Mouse (Mus musculus): ENCODE data around the gene Ccdc183. TPM values are rescaled to one million over a fixed set of nuclear protein-coding genes. Genes with fewer than 3 reads are reported as not detected.

Gene Ccdc183
- polyA plus RNA-seq, 1 experiment from 2014 or later, result 0.18 TPM

DNA sequence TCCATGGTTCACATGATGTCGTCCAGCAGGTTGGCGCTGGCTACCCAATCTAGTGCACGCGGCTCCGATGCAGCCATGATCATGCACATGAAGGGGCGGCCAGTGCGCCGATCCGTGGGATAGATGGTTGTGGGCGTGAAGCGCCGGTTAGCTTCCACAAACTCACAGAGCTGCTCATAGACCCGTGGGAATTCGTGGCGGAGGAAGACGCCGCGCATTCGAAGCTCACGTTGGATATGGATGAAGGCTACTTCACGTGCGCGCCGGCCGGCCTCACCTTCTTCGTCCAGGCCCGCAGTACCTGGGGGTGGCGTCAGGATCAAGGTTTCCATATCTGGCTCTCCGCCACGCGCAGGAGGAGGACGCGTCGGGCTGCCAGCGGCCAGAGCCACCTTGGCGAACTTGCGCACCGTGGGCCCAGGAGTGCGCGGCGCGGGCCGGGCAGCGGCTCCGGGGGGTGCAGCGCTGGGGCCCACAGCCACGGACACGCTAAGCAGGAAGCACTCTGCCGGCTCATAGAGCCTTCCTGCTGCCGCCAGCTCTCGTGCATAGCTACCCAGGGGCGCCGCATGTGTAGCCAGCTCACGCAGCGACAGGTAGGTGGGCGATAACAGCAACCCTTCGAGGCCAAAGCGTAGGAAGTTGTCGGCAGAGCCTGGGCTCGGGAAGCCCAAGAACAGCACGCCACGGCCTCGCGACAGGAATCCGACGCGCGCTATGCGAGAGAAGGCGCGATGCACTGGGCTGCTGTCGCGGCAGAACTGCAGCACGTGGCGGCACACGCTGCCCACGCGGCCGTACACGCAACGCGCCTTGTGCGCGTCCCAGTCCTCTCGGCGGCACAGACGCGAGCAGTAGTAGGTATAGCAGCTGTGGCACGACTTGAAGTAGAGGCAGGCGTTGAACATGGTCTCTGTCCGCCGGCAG, 40.2 kb downstream of the Ccdc183 start:
- 14% methylated on average over 92 of the region's 92 CpGs for WGBS
- Histone ChIP-seq H3K4me2 (peak overlapping the region; percentile 53), H3K27me3 (peaks cover 57% of the 10 kb centered on the region), H3K27ac (no peak overlapping the region), H3K4me3 (replicated peaks) (peak overlapping the region; percentile 33), H3K9me3 (no peaks in the 10 kb centered on the region), H3K36me3 (peaks cover 12% of the 10 kb centered on the region; the same call in 1 of the 2 replicates), H3K9ac (replicated peaks) (no peak overlapping the region; the same call in 1 of the 2 replicates), H3K4me1 (replicated peaks) (peaks cover 71% of the 10 kb centered on the region)
- no peak for ATAC-seq (ENCODE audit: insufficient number of reproducible peaks, insufficient read depth, low FRiP score, low TSS enrichment, low read depth)

DNA sequence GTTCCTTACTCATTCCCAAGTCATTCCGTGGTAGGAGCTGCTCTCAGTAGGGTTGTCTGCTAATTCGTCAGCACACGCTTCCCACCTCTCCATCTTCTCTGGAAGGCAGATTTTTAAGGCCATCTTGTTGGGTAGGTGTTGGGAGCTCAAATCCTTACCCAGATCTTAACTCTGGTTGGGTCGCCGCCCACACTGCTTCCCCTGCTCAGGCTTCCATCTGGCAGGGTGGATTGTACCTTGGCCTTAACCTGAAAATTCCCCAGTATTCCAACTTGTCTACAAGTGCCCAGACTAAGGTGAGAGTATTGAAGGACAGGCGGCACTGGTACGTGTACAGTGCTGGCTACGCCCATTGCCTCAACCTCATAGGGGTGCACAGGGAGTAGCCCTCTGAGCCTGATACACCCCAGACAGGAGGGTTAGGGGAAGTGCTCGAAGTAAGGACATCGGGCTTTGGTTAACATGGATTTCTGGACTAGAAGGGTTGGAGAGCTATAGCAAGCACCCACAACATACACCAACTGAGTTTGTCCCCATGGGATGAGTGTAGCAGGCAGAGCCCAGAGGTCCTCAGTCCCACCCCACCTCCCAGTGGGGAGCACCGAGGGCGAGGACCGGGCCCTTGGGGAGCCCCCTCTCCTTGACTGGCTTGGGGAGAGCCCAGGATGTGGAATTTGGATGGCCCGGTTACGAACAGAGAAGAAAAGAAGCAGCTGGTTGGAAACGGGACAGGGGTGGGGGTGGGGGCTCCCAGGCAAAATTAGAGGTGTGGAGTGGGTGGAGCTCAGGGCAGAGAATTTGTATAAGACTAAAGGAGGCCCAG, 41.2 kb downstream of the Ccdc183 start:
- Histone ChIP-seq H3K9me3 (no peaks in the 10 kb centered on the region), H3K9ac (replicated peaks) (no peak overlapping the region), H3K27me3 (peaks cover 56% of the 10 kb centered on the region), H3K27ac (no peak overlapping the region), H3K4me3 (replicated peaks) (peak overlapping the region; percentile 58; the same call in 1 of the 2 replicates), H3K4me1 (replicated peaks) (peaks cover 63% of the 10 kb centered on the region), H3K4me2 (peak overlapping the region; percentile 95), H3K36me3 (peaks cover 21% of the 10 kb centered on the region)
- no peak for ATAC-seq (ENCODE audit: insufficient number of reproducible peaks, insufficient read depth, low FRiP score, low TSS enrichment, low read depth)
- 68% methylated on average over 16 of the region's 16 CpGs for WGBS

DNA sequence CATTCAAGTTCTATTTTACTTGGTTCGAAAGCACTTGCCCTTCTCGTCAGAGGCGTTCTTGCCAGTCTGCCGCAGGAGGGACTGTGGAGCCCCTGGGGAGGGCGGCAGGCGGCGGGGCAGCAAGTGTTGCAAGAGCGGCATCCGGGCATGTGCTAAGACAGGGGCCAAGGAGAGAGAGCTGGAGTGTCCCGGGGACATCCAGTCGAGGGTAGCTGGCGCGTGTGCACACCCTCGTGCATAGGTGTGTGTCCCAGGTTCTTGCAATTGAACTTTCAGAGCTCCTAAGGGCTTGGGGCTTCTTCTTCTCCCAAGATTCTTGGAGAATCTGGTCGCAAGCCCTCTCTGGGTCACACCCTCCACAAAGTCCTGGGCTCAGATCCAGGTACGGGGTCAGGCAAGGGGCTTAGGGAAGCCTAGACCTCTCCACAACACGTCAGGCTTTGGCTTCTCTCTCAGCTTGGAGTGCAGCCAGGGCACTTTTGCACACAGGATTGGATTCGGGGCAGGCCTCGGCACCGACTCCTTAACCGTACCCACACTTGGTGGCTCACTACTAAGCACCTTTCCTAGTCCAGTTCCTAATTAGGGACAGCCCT, 41.9 kb downstream of the Ccdc183 start:
- no peak for ATAC-seq (ENCODE audit: insufficient number of reproducible peaks, insufficient read depth, low FRiP score, low TSS enrichment, low read depth)
- no peaks in the 10 kb centered on the region for H3K9me3 ChIP-seq
- peak overlapping the region; percentile 89 for H3K27ac ChIP-seq
- 15% methylated on average over 21 of the region's 21 CpGs for WGBS
- peak overlapping the region; percentile 61 for H3K9ac ChIP-seq (replicated peaks)
- peak overlapping the region; percentile 58 for H3K4me3 ChIP-seq (replicated peaks)
- peak overlapping the region; percentile 95 for H3K4me2 ChIP-seq
- peaks cover 28% of the 10 kb centered on the region for H3K36me3 ChIP-seq
- H3K27me3 ChIP-seq, result peaks cover 49% of the 10 kb centered on the region
- peaks cover 57% of the 10 kb centered on the region for H3K4me1 ChIP-seq (replicated peaks)

DNA sequence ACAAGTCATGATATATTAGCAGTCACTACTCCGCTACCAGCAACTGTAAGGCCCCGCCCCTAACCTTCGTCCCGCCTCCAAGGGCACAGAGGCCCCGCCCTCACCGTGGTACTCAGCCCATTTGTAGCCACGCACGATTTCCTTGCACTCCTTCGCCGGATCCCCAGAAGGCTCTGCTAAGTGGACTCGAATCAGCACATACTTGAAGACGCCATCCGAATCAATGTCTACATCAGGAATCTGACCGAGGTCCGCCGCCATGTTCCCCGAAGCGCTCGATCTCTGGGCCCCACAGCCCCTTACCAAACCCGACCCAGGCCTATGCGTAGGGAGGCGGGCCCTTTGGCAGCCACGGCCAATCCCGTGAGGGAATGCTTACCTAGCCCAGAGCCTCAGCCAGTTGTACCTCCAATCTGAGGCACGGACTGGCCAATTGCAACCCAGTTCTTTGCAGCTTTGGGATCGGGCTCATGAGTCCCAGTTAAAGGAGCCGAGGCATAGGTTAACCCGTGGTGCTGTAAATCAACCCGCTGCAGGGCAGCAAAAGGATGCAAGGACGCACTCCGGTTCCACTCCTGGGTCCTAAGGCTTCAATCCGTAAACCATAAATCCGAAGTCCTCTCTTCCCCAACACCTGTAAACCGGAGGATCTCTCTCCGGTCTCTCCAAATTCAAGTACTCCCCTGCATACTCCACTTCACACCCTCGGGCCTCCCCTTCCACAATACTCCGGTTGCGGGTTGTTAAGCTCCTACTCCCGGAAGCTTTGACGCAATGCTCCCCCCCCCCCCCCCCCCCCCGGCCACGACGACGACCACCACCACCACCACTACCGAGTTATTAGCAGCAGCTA, 42.7 kb downstream of the Ccdc183 start, which contains the start of the genes Mamdc4 and Phpt1:
Gene Mamdc4, minus strand, starts transcription at position 267 of the 853 bp plus-strand sequence.
Gene Phpt1, minus strand, starts transcription at position 646 of the 853 bp plus-strand sequence.
- WGBS, result under 1% methylated on average over 42 of the region's 45 CpGs
- peak within 1 kb of the TSS; percentile 58 for H3K4me3 ChIP-seq (replicated peaks)
- H3K9ac ChIP-seq (replicated peaks), result peak within 1 kb of the TSS; percentile 61
- peak within 1 kb of the TSS; percentile 95 for H3K4me2 ChIP-seq
- peak within 1 kb of the TSS; percentile 89 for H3K27ac ChIP-seq
- H3K9me3 ChIP-seq, result no peaks in the 10 kb centered on the region
- peak; percentile 98 for ATAC-seq (ENCODE audit: insufficient number of reproducible peaks, insufficient read depth, low FRiP score, low TSS enrichment, low read depth)
- peaks cover 35% of the 10 kb centered on the region for H3K36me3 ChIP-seq
- peaks cover 42% of the 10 kb centered on the region for H3K27me3 ChIP-seq
- peaks cover 52% of the 10 kb centered on the region for H3K4me1 ChIP-seq (replicated peaks)

DNA sequence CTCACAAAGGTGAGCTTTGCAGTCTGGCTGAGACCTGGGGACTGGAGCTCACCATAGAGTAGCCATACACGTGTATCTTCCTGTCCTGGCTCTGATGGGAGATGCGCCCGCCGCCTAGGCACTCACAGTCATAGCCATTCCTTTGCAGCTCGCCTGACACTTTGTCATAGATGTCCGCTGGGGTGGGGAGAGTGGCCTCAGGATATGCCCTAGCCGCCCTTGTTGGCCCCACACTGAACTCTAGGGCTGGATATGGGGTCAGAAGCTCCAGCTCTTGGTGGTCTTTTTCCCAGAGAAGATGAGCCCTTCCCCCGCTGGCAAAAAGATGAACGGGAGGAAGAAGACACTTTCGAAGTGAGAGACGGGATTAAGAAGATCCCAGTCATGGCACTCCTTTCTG, 43.3 kb downstream of the Ccdc183 start:
- Histone ChIP-seq H3K27me3 (peaks cover 35% of the 10 kb centered on the region), H3K4me2 (peak overlapping the region; percentile 95), H3K27ac (peak overlapping the region; percentile 89; the same call in 1 of the 2 replicates), H3K36me3 (peaks cover 42% of the 10 kb centered on the region), H3K4me3 (replicated peaks) (peak overlapping the region; percentile 58), H3K9ac (replicated peaks) (peak overlapping the region; percentile 61), H3K4me1 (replicated peaks) (peaks cover 46% of the 10 kb centered on the region), H3K9me3 (no peaks in the 10 kb centered on the region)
- no peak for ATAC-seq (ENCODE audit: insufficient number of reproducible peaks, insufficient read depth, low FRiP score, low TSS enrichment, low read depth)
- 20% methylated on average over 11 of the region's 11 CpGs for WGBS

DNA sequence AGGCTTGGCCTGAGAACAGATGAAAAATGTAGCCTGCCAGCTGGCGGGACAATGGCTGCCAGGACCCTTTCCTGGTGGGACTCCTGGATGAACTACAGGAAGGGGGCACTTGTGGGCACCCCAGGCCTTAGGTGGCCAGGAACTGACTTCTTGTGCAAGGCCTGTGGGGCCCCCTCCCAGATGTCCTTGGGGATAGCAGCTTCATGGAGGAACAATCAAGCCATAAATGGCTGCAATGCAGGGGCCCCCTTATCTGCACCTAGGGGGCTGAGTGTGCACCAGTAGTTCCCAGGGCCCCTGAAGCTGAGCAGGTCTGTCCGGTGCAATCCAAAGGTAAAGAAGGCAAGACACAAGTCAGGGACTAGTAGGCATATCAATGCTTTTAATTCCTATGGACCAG, 44.4 kb downstream of the Ccdc183 start:
- Histone ChIP-seq H3K4me3 (replicated peaks) (no peak overlapping the region), H3K27me3 (peaks cover 24% of the 10 kb centered on the region), H3K36me3 (peaks cover 53% of the 10 kb centered on the region), H3K4me2 (peak overlapping the region; percentile 95; the same call in 1 of the 2 replicates), H3K27ac (no peak overlapping the region), H3K4me1 (replicated peaks) (peaks cover 35% of the 10 kb centered on the region), H3K9me3 (no peaks in the 10 kb centered on the region), H3K9ac (replicated peaks) (peak overlapping the region; percentile 61)
- WGBS, result 88% methylated on average over 2 of the region's 2 CpGs
- ATAC-seq (ENCODE audit: insufficient number of reproducible peaks, insufficient read depth, low FRiP score, low TSS enrichment, low read depth), result no peak

DNA sequence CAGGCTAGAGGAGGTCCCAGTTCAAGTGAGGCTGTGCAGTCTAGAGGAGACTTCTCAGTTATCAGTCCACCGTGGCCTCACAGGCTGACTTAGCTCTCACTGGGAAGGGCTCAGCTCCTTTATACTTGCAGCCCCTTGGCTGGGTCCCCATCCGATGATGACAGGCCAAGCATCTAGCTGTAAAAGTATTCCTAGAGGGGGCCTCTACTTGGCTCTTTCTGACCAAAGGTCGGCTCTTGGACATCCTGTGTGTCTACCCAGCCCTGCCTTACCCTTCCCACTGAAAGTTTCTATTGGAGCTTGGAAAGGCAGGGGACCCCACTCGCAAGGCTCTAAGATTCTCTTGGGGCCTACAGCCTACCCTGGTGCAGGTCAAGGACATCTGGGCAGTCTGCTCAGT, 46.3 kb downstream of the Ccdc183 start:
- peaks cover 71% of the 10 kb centered on the region for H3K36me3 ChIP-seq
- WGBS, result 89% methylated on average over 4 of the region's 4 CpGs
- H3K27me3 ChIP-seq, result peaks cover 6% of the 10 kb centered on the region

DNA sequence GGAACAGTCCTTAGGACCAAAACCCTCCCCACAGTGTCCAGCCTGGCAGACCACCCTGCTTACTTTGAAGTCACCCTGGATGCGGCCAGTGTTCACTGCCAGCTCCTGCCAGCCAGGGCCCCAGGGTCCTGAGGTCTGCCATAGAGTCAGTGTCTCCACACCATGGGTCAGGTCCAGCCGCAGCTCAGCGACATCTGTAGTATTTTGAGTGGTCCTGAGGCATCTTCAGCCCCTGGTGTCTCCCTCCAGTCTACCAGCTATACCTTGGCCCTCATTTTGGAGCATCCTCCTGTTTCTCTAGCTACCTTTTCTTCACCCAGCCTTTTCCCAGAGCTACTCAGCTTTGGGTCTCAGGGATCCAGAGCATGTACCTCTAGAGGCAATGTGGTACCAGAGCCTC, 48.2 kb downstream of the Ccdc183 start:
- no peaks in the 10 kb centered on the region for H3K9me3 ChIP-seq

More for the DNA sequence above, 46.3 kb downstream of the Ccdc183 start:
- Histone ChIP-seq H3K27ac (no peak overlapping the region), H3K9ac (replicated peaks) (no peak overlapping the region), H3K4me2 (no peak overlapping the region), H3K4me1 (replicated peaks) (peaks cover 24% of the 10 kb centered on the region), H3K9me3 (no peaks in the 10 kb centered on the region), H3K4me3 (replicated peaks) (no peak overlapping the region)
- ATAC-seq (ENCODE audit: insufficient number of reproducible peaks, insufficient read depth, low FRiP score, low TSS enrichment, low read depth), result no peak

DNA sequence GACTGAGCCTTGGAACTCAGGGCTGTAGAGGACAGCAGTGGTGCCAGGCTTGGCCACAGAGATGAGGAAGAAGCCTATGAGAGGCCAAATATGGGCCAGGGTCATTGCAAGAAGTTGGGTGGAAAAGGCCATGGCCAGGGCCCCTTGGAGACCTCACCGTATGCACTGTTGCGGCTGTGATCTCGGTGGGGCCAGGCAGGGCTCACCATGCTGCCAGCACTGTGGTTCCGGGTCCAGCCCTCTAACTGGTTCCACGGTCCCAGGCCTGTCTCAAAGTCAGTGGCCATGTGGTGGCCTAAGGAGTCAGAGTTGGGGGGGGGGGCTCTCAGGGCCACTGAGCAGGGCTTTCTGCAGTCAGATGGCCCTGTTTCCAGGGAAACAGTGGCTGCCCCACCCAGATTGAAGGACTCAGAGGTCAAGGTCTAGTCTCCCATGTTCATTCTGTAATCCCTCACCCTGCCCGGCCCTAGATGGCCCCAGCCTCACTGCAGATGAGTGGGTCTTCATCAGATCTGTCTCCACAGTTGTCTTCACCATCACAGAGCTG, 48.9 kb downstream of the Ccdc183 start:
- Histone ChIP-seq H3K36me3 (peaks cover 98% of the 10 kb centered on the region), H3K4me1 (replicated peaks) (peaks cover 8% of the 10 kb centered on the region)
- 89% methylated on average over 6 of the region's 6 CpGs for WGBS

More for the DNA sequence above, 48.2 kb downstream of the Ccdc183 start:
- peaks cover 90% of the 10 kb centered on the region for H3K36me3 ChIP-seq
- H3K9ac ChIP-seq (replicated peaks), result no peak overlapping the region
- no peak for ATAC-seq (ENCODE audit: insufficient number of reproducible peaks, insufficient read depth, low FRiP score, low TSS enrichment, low read depth)
- H3K27me3 ChIP-seq, result no peaks in the 10 kb centered on the region
- no peak overlapping the region for H3K4me3 ChIP-seq (replicated peaks)
- no peak overlapping the region for H3K4me2 ChIP-seq
- no peak overlapping the region for H3K27ac ChIP-seq
- WGBS, result 97% methylated on average over 3 of the region's 3 CpGs
- H3K4me1 ChIP-seq (replicated peaks), result peaks cover 14% of the 10 kb centered on the region

DNA sequence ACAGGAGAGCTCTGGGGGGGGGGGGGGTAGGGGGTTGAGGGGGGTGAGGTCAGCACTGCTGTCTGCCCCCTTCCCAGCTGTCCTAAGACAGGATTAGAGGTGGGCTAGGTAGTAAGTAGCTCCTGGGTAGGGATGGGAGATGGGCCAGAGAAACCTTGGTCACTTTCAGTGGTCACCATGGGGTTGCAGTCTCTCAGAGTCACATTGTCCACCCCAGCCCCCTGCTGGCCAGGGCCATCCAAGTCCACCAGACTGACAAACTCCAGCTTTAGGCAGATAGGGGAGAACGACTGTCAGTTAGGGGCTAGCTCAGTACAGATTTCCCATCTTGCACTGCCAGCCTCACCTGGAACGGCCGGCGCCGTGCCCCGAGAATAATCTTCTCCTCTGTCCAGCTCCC, 50.9 kb downstream of the Ccdc183 start:
- Histone ChIP-seq H3K4me2 (no peak overlapping the region), H3K9me3 (no peaks in the 10 kb centered on the region), H3K4me1 (replicated peaks) (no peaks in the 10 kb centered on the region), H3K9ac (replicated peaks) (no peak overlapping the region), H3K27me3 (no peaks in the 10 kb centered on the region), H3K27ac (no peak overlapping the region), H3K36me3 (peaks cover 100% of the 10 kb centered on the region), H3K4me3 (replicated peaks) (no peak overlapping the region)
- no peak for ATAC-seq (ENCODE audit: insufficient number of reproducible peaks, insufficient read depth, low FRiP score, low TSS enrichment, low read depth)
- WGBS, result 85% methylated on average over 6 of the region's 6 CpGs

More for the DNA sequence above, 48.9 kb downstream of the Ccdc183 start:
- no peaks in the 10 kb centered on the region for H3K27me3 ChIP-seq
- H3K4me3 ChIP-seq (replicated peaks), result no peak overlapping the region
- H3K9me3 ChIP-seq, result no peaks in the 10 kb centered on the region
- ATAC-seq (ENCODE audit: insufficient number of reproducible peaks, insufficient read depth, low FRiP score, low TSS enrichment, low read depth), result no peak
- no peak overlapping the region for H3K9ac ChIP-seq (replicated peaks)
- H3K27ac ChIP-seq, result no peak overlapping the region
- no peak overlapping the region for H3K4me2 ChIP-seq

All from limb, embryonic 12.5 days (tissue).